Mouse (Mus musculus) natural killer cell, adult 2 months (primary cell): Measurements from ENCODE around the gene 9230113P08Rik.
"Not testable (repeated sequence)": the region's sequence is repeated elsewhere in the genome, so short reads cannot be mapped to it uniquely, and the experiment has no call there.

Experiments
- DNase-seq, 2 experiments: peaks; one replicate each; pipeline ENCODE4 v3.0.0; 2022; ENCODE audit warnings: low spot score in 2 of 2

The 9230113P08Rik gene

GRCm38 (mm10) chr9:35908123-35908522, at the start of gene 9230113P08Rik:
Gene 9230113P08Rik (plus strand): TSS chr9:35908423.
- DNase-seq: not testable (repeated sequence)

- not testable (repeated sequence) for DNase-seq
Observed at GRCm38 (mm10) chr9:35893112-35893511, 15.1 kb upstream of the 9230113P08Rik start.

GRCm38 (mm10) chr9:35904494-35904893, 3.7 kb upstream of the 9230113P08Rik start:
- DNase-seq: no peak

- DNase-seq: no peak
Observed at GRCm38 (mm10) chr9:35930817-35931216, 22.6 kb downstream of the 9230113P08Rik start.
